Mouse (Mus musculus) CD4-positive helper T cell, adult 2 months (primary cell): ENCODE data around the gene Zfp398.
"Not testable (repeated sequence)": the region's sequence is repeated elsewhere in the genome, so short reads cannot be mapped to it uniquely, and the experiment has no call there.

Experiments
- DNase-seq: peaks from one replicate; pipeline ENCODE4 v3.0.0-alpha.2; 2012; ENCODE audit warnings: low read depth, missing footprints, low spot score

The Zfp398 gene

GRCm38 (mm10) chr6:47824241-47824640, 11.2 kb upstream of the Zfp398 start:
- DNase-seq, result no peak

GRCm38 (mm10) chr6:47827462-47827861, 8.0 kb upstream of the Zfp398 start:
- DNase-seq, result no peak

GRCm38 (mm10) chr6:47828950-47829349, 6.5 kb upstream of the Zfp398 start:
- DNase-seq, result peak; percentile 20

GRCm38 (mm10) chr6:47830104-47831078, 5.1 kb upstream of the Zfp398 start, which contains the start of gene Zfp786:
TSS of gene Zfp786 (minus strand) at chr6:47830867.
- DNase-seq, result peak; percentile 88

- DNase-seq, result no peak
Measured at GRCm38 (mm10) chr6:47832220-47832619, 3.2 kb upstream of the Zfp398 start.

GRCm38 (mm10) chr6:47835984-47836521, 592 bp downstream of the Zfp398 start:
- DNase-seq, result no peak

- no peak for DNase-seq
Measured at GRCm38 (mm10) chr6:47837630-47838029, 2.2 kb downstream of the Zfp398 start.

GRCm38 (mm10) chr6:47841077-47841476, 5.6 kb downstream of the Zfp398 start:
- no peak for DNase-seq

GRCm38 (mm10) chr6:47841831-47842230, 6.4 kb downstream of the Zfp398 start:
- no peak for DNase-seq

GRCm38 (mm10) chr6:47842337-47842736, 6.9 kb downstream of the Zfp398 start:
- no peak for DNase-seq

GRCm38 (mm10) chr6:47845779-47846178, 10.3 kb downstream of the Zfp398 start:
- DNase-seq, result no peak

GRCm38 (mm10) chr6:47857241-47857640, 21.8 kb downstream of the Zfp398 start:
- no peak for DNase-seq

- DNase-seq, result not testable (repeated sequence)
Measured at GRCm38 (mm10) chr6:47857729-47858128, 22.3 kb downstream of the Zfp398 start.

- DNase-seq, result no peak
Measured at GRCm38 (mm10) chr6:47872266-47872665, 36.8 kb downstream of the Zfp398 start.

GRCm38 (mm10) chr6:47877058-47877457, 41.6 kb downstream of the Zfp398 start, which contains the start of gene Zfp282:
TSS of gene Zfp282 (plus strand) at chr6:47877204.
- no peak for DNase-seq

- peak; percentile 77 for DNase-seq
Measured at GRCm38 (mm10) chr6:47877461-47878132, 42.1 kb downstream of the Zfp398 start.

GRCm38 (mm10) chr6:47878133-47878514, 42.7 kb downstream of the Zfp398 start:
- DNase-seq, result no peak

GRCm38 (mm10) chr6:47878593-47878992, 43.1 kb downstream of the Zfp398 start:
- DNase-seq, result no peak

- no peak for DNase-seq
Measured at GRCm38 (mm10) chr6:47879049-47879716, 43.7 kb downstream of the Zfp398 start.

GRCm38 (mm10) chr6:47880166-47880565, 44.7 kb downstream of the Zfp398 start:
- no peak for DNase-seq

- DNase-seq, result no peak
Measured at GRCm38 (mm10) chr6:47888812-47889383, 53.4 kb downstream of the Zfp398 start.
